Mouse (Mus musculus) Patski (cell line): Measurements from ENCODE around the gene Sox4. TPM values are rescaled to one million over a fixed set of nuclear protein-coding genes. Genes with fewer than 3 reads are reported as not detected.

Source experiments
- ATAC-seq: fragments of 100-300 bp; one replicate; pipeline ENCODE4 v1.8.0; 2021
- CTCF ChIA-PET: fragments of 350-600 bp; sonication (Branson Sonifier 250); formaldehyde crosslinking; loops from one replicate; lab custom pipeline; 2022; ENCODE audit warnings: inconsistent platforms; lab: Charles Lee
- POLR2A ChIA-PET: fragments of 350-600 bp; sonication (Branson Sonifier 250); formaldehyde crosslinking; loops from one replicate; lab custom pipeline; 2022; ENCODE audit warnings: antibody characterized with exemption, inconsistent platforms; lab: Charles Lee
- DNase-seq: peaks from one replicate; pipeline ENCODE4 v3.0.0-alpha.2; 2011; ENCODE audit warnings: low read depth, low spot score
- H3K27me3 ChIP-seq: fragments of 371-371 bp; one replicate; pipeline ENCODE4 v1.5.1; 2021
- CTCF ChIP-seq: fragments of 100-300 bp; IDR thresholded peaks from one replicate; pipeline ENCODE4 v1.5.1; 2021
- in situ Hi-C: fragments of 300-500 bp; cut with MboI; formaldehyde crosslinking; loops from 3 replicates; pipeline ENCODE4 v1.11.1; 2018; ENCODE audit warnings: low pct_unique_long_range_greater_than_20kb, mixed read lengths
- polyA plus RNA-seq: library from polyadenylated mRNA; unstranded; gene quantifications from one replicate; pipeline ENCODE4 v1.2.3, GENCODE M21; 2021

The Sox4 gene
- polyA plus RNA-seq = 73.4 TPM

GRCm38 (mm10) chr13:28953581-28953991 is at the start of gene Sox4:
Sox4 (minus strand) TSS chr13:28953713.
- in situ Hi-C loops = loop anchor here (5.0 kb wide), 1 partner anchor 196 kb away; no protein-coding TSS in a partner anchor
- ChIA-PET POLR2A (interaction anchor here (0.5 to 3.0 kb wide), 12 partner anchors 18 to 1904 kb away, joined by 3 to 10 read pairs (median 4); no protein-coding TSS in a partner anchor), CTCF (no interaction called here)
- peak; percentile 92 for DNase-seq
- no peak for TF ChIP-seq CTCF
- H3K27me3 ChIP-seq = no peaks in the 10 kb centered on the region
- ATAC-seq = peak; percentile 59

GRCm38 (mm10) chr13:28991899-28992664 is 38.6 kb upstream of the Sox4 start:
- ATAC-seq (no peak), DNase-seq (no peak)
- ChIA-PET CTCF (interaction anchor here (1.0 kb wide), 1 partner anchor 26 kb away, joined by 3 read pairs; no protein-coding TSS in a partner anchor), POLR2A (interaction anchor here (0.6 to 0.7 kb wide), 2 partner anchors 27 to 807 kb away, joined by 4 read pairs; no protein-coding TSS in a partner anchor)
- in situ Hi-C loops = no loop called here
- H3K27me3 ChIP-seq = peaks cover 3% of the 10 kb centered on the region
- no peak for TF ChIP-seq CTCF

- in situ Hi-C loops = no loop called here
- ATAC-seq = no peak
- TF ChIP-seq CTCF = no peak
- POLR2A ChIA-PET = no interaction called here
- H3K27me3 ChIP-seq = no peaks in the 10 kb centered on the region
- CTCF ChIA-PET = no interaction called here
- DNase-seq = no peak
Measured at GRCm38 (mm10) chr13:28988751-28989703, 35.5 kb upstream of the Sox4 start.

- ChIA-PET POLR2A (no interaction called here), CTCF (no interaction called here)
- H3K27me3 ChIP-seq = no peaks in the 10 kb centered on the region
- in situ Hi-C loops = no loop called here
- ATAC-seq (no peak), DNase-seq (no peak)
- TF ChIP-seq CTCF = no peak
Measured at GRCm38 (mm10) chr13:28980681-28981080, 27.2 kb upstream of the Sox4 start.

- ChIA-PET POLR2A (no interaction called here), CTCF (no interaction called here)
- no peak for ATAC-seq
- no peaks in the 10 kb centered on the region for H3K27me3 ChIP-seq
- TF ChIP-seq CTCF = no peak
- in situ Hi-C loops = no loop called here
- no peak for DNase-seq
Measured at GRCm38 (mm10) chr13:28975011-28975410, 21.5 kb upstream of the Sox4 start.

- DNase-seq (no peak), ATAC-seq (no peak)
- CTCF ChIA-PET = no interaction called here
- in situ Hi-C loops = no loop called here
- POLR2A ChIA-PET = no interaction called here
- H3K27me3 ChIP-seq = no peaks in the 10 kb centered on the region
- TF ChIP-seq CTCF = no peak
Measured at GRCm38 (mm10) chr13:28974597-28974996, 21.1 kb upstream of the Sox4 start.

- TF ChIP-seq CTCF = no peak
- ATAC-seq = no peak
- ChIA-PET CTCF (interaction anchor here (1.2 to 1.3 kb wide), 2 partner anchors 588 to 644 kb away, joined by 3 read pairs; no protein-coding TSS in a partner anchor), POLR2A (no interaction called here)
- in situ Hi-C loops = no loop called here
- no peak for DNase-seq
- no peaks in the 10 kb centered on the region for H3K27me3 ChIP-seq
Measured at GRCm38 (mm10) chr13:28960916-28961315, 7.4 kb upstream of the Sox4 start.

- ATAC-seq = no peak
- POLR2A ChIA-PET = no interaction called here
- CTCF ChIA-PET = interaction anchor here (0.9 to 2.3 kb wide), 3 partner anchors 642 to 877 kb away, joined by 3 to 14 read pairs (median 3); no protein-coding TSS in a partner anchor
- in situ Hi-C loops = loop anchor here (5.0 kb wide), 3 partner anchors 412 to 878 kb away; no protein-coding TSS in a partner anchor
- no peaks in the 10 kb centered on the region for H3K27me3 ChIP-seq
- DNase-seq = no peak
- no peak for TF ChIP-seq CTCF
Measured at GRCm38 (mm10) chr13:28959458-28959978, 6.0 kb upstream of the Sox4 start.

GRCm38 (mm10) chr13:28959068-28959440 is 5.5 kb upstream of the Sox4 start:
- ChIA-PET CTCF (interaction anchor here (0.9 to 2.3 kb wide), 2 partner anchors 643 to 877 kb away, joined by 3 to 14 read pairs; no protein-coding TSS in a partner anchor), POLR2A (no interaction called here)
- in situ Hi-C loops = loop anchor here (5.0 kb wide), 3 partner anchors 412 to 878 kb away; no protein-coding TSS in a partner anchor
- no peaks in the 10 kb centered on the region for H3K27me3 ChIP-seq
- TF ChIP-seq CTCF = no peak
- no peak for ATAC-seq
- no peak for DNase-seq
